Comparison of ENCODE assay signal across 18 mouse cellular contexts in genomic region chr4:89353935-89354334, GRCm38 (mm10). TPM values are rescaled to one million over a fixed set of nuclear protein-coding genes. Genes with fewer than 3 reads are reported as not detected.
DNase-seq lines count a peak whose midpoint lies in the region; ATAC-seq and TF ChIP-seq lines count a peak whose summit lies in the region.
"Had no signal": no experiment of that assay in that cellular context is flagged by ENCODE, and none has a peak within 500 bp of the region (broad histone marks: within the 10 kb centered on the region; RNA-seq: fewer than 3 reads in every experiment).

No protein-coding gene starts in this region.

- H3K4me3 ChIP-seq in kidney, postnatal 0 days (replicated peaks; ENCODE audit: low read depth, low read length): no peak overlapping the region
- H3K4me3 ChIP-seq: heart, embryonic 13.5 days; hindbrain, embryonic 12.5 days; limb, embryonic 13.5 days; midbrain, embryonic 13.5 days; neural tube, embryonic 13.5 days had no signal

- WGBS in kidney, postnatal 0 days: 47% methylated on average over 9 of the region's 9 CpGs

- H3K4me1 ChIP-seq in kidney, postnatal 0 days (replicated peaks; ENCODE audit: insufficient read depth, low read length): no peaks in the 10 kb centered on the region
- H3K4me1 ChIP-seq: heart, embryonic 13.5 days; hindbrain, embryonic 12.5 days; midbrain, embryonic 13.5 days; neural tube, embryonic 13.5 days had no signal

- no peak overlapping the region for H3K4me2 ChIP-seq in kidney, postnatal 0 days (ENCODE audit: low read length)
- H3K4me2 ChIP-seq: heart, embryonic 13.5 days; hindbrain, embryonic 12.5 days; limb, embryonic 13.5 days; midbrain, embryonic 13.5 days; neural tube, embryonic 13.5 days had no signal

- H3K27me3 ChIP-seq in kidney, postnatal 0 days (ENCODE audit: insufficient read depth, low read length): no peaks in the 10 kb centered on the region
- H3K27me3 ChIP-seq: heart, embryonic 13.5 days; hindbrain, embryonic 12.5 days; midbrain, embryonic 13.5 days; neural tube, embryonic 13.5 days had no signal

- H3K9me3 ChIP-seq in kidney, postnatal 0 days (replicated peaks; ENCODE audit: low read length): no peaks in the 10 kb centered on the region
- H3K9me3 ChIP-seq: heart, embryonic 13.5 days; hindbrain, embryonic 12.5 days; limb, embryonic 13.5 days; midbrain, embryonic 13.5 days; neural tube, embryonic 13.5 days had no signal

- TF ChIP-seq CTCF in kidney, postnatal 0 days (IDR thresholded peaks at IDR 0.05; ENCODE audit: low read depth): peak; percentile 63

- H3K27ac ChIP-seq in kidney, postnatal 0 days: no peak overlapping the region
- H3K27ac ChIP-seq: heart, embryonic 13.5 days; hindbrain, embryonic 12.5 days; limb, embryonic 13.5 days; midbrain, embryonic 13.5 days; neural tube, embryonic 13.5 days had no signal

- DNase-seq in kidney, postnatal 0 days (ENCODE audit: low spot score): peak; percentile 48
- no peak for DNase-seq in kidney, postnatal 10 days
- peak; percentile 33 for DNase-seq in 3T3-L1 (ENCODE audit: low read depth, low spot score)
- peak; percentile 13 for DNase-seq in CD4-positive, CD25-positive, alpha-beta regulatory T cell, adult 2 months (ENCODE audit: low read depth, low spot score)
- peak; percentile 48 for DNase-seq in induced T-regulatory cell, adult 2 months (ENCODE audit: low read depth)
- no peak for DNase-seq in Muller cell, postnatal 12 days (ENCODE audit: inconsistent ontology term)
- no peak for DNase-seq in yolk sac, embryonic 10.5 days (ENCODE audit: low spot score)
- DNase-seq: cerebellum, adult 11-12 months; gastrocnemius, postnatal 10 days; kidney, adult 2 months; retina, postnatal 1 day had no signal

- ATAC-seq in kidney, postnatal 0 days (replicated peaks; ENCODE audit: low FRiP score, low read depth): no peak
- ATAC-seq: forebrain, embryonic 14.5 days; midbrain, embryonic 13.5 days had no signal

- no peaks in the 10 kb centered on the region for H3K36me3 ChIP-seq in kidney, postnatal 0 days (ENCODE audit: insufficient read depth, low read length)
- H3K36me3 ChIP-seq: heart, embryonic 13.5 days; hindbrain, embryonic 12.5 days; limb, embryonic 13.5 days; midbrain, embryonic 13.5 days; neural tube, embryonic 13.5 days had no signal

- H3K9ac ChIP-seq in kidney, postnatal 0 days (ENCODE audit: low read depth, low read length): no peak overlapping the region
- H3K9ac ChIP-seq: heart, embryonic 13.5 days; hindbrain, embryonic 12.5 days; limb, embryonic 13.5 days; midbrain, embryonic 13.5 days; neural tube, embryonic 13.5 days had no signal

RNA-seq across cellular contexts. Expression of gene Cdkn2b, which starts 43.1 kb away (rescaled TPM):
- polyA plus RNA-seq in kidney, postnatal 0 days (2015; fragmentation: Nextera tagmentation; extraction: Ambion mirVana): 3.3 and 4.9 TPM in 2 replicates

RNA-seq across cellular contexts. Expression of gene Cdkn2a, which starts 59.5 kb away (rescaled TPM):
- polyA plus RNA-seq in kidney, postnatal 0 days (2015; fragmentation: Nextera tagmentation; extraction: Ambion mirVana): not detected in 2 replicates
- polyA plus RNA-seq: forebrain, embryonic 14.5 days; heart, embryonic 13.5 days; hindbrain, embryonic 12.5 days; limb, embryonic 13.5 days; lung, embryonic 16.5 days; midbrain, embryonic 13.5 days; neural tube, embryonic 13.5 days had no signal

Comparison
In these comparisons a context has a peak if more than half of its experiments do, and no peak if none do; other contexts are left out.
1. DNase-seq: peak in kidney, postnatal 0 days (single experiment), 3T3-L1 (single experiment), CD4-positive, CD25-positive, alpha-beta regulatory T cell, adult 2 months (single experiment) and induced T-regulatory cell, adult 2 months (single experiment); none in kidney, postnatal 10 days (single experiment), Muller cell, postnatal 12 days (single experiment) and yolk sac, embryonic 10.5 days (single experiment).